Mouse (Mus musculus) ES-E14 (cell line): ENCODE measurements around the gene Gstz1. TPM values are rescaled to one million over a fixed set of nuclear protein-coding genes. Genes with fewer than 3 reads are reported as not detected.

Source experiments
- DNase-seq: peaks from one replicate; pipeline ENCODE4 v3.0.0-alpha.2; 2013; ENCODE audit warnings: low read depth, low spot score
- H3K27ac ChIP-seq: 2 replicates; pipeline ENCODE4 v1.5.1; 2012; ENCODE audit warnings: low read depth, mild to moderate bottlenecking, low read length, moderate library complexity, mixed read lengths; ENCODE audit not compliant: poor library complexity, insufficient read depth, severe bottlenecking
- H3K36me3 ChIP-seq: 2 replicates; pipeline ENCODE4 v1.6.1; 2012; ENCODE audit warnings: mild to moderate bottlenecking, low read length, moderate library complexity, mixed read lengths; ENCODE audit not compliant: control insufficient read depth, poor library complexity, insufficient read depth, severe bottlenecking
- H3K4me1 ChIP-seq, 2 experiments: fragments of 150-350 bp in 1 of 2; sonication (generic) in 1 of 2; 2 replicates each; pipeline ENCODE4 v1.6.1; 2012; ENCODE audit warnings: low read length in 2 of 2, mild to moderate bottlenecking in 1 of 2, mixed read lengths in 1 of 2; ENCODE audit not compliant: control insufficient read depth in 2 of 2, insufficient read depth in 2 of 2, poor library complexity in 1 of 2
- H3K4me3 ChIP-seq, 2 experiments: fragments of 150-350 bp in 1 of 2; sonication (generic) in 1 of 2; 2 replicates each; pipeline ENCODE4 v1.5.1; 2012; ENCODE audit warnings: low read length in 2 of 2, low read depth in 1 of 2, mild to moderate bottlenecking in 1 of 2, mixed read lengths in 1 of 2; ENCODE audit not compliant: insufficient read depth in 1 of 2, poor library complexity in 1 of 2, severe bottlenecking in 1 of 2
- H3K9ac ChIP-seq: 2 replicates; pipeline ENCODE4 v1.6.1; 2012; ENCODE audit warnings: low read depth, mild to moderate bottlenecking, low read length, mixed read lengths; ENCODE audit not compliant: poor library complexity, insufficient read depth, severe bottlenecking
- H3K9me3 ChIP-seq: fragments of 150-350 bp; sonication (generic); 2 replicates; pipeline ENCODE4 v1.6.1; 2012; ENCODE audit warnings: low read depth, mild to moderate bottlenecking, low read length; ENCODE audit not compliant: control insufficient read depth, insufficient read depth
- CHD2 ChIP-seq: IDR thresholded peaks from 2 replicates; pipeline ENCODE4 v1.6.1; 2014; ENCODE audit warnings: mild to moderate bottlenecking, low read depth, low read length, inconsistent platforms
- HCFC1 ChIP-seq: IDR thresholded peaks from 2 replicates; pipeline ENCODE4 v1.6.1; 2012; ENCODE audit warnings: low read length, inconsistent platforms, borderline replicate concordance; ENCODE audit not compliant: insufficient read depth
- MAFK ChIP-seq: IDR thresholded peaks from 2 replicates; pipeline ENCODE4 v1.6.1; 2014; ENCODE audit warnings: mild to moderate bottlenecking, low read depth, low read length, inconsistent platforms; ENCODE audit not compliant: insufficient read depth
- ZC3H11A ChIP-seq: IDR thresholded peaks from 2 replicates; pipeline ENCODE4 v1.6.1; 2012; ENCODE audit warnings: low read depth, mild to moderate bottlenecking, inconsistent platforms, low read length, borderline replicate concordance
- ZNF384 ChIP-seq: IDR thresholded peaks from 2 replicates; pipeline ENCODE4 v1.6.1; 2012; ENCODE audit warnings: low read depth, low read length, inconsistent platforms
- in situ Hi-C, 2 experiments: fragments of 600-800 bp; cut with MboI; formaldehyde crosslinking; loops; one replicate each; pipeline ENCODE4 v1.15.1; 2025; ENCODE audit warnings: low sequenced_read_pairs in 2 of 2, inconsistent platforms in 1 of 2; ENCODE audit not compliant: unreplicated experiment in 2 of 2
- total RNA-seq: library from RNA; depleted of rRNA; stranded (reverse); fragments of 300-350 nt; gene quantifications from 2 replicates; pipeline ENCODE4 v1.2.3, GENCODE M21; 2012

The Gstz1 gene
- total RNA-seq, 1 experiment, result 16.9 TPM

GRCm38 (mm10) chr12:87138342-87138701, 8.6 kb upstream of the Gstz1 start:
- in situ Hi-C loops, result no loop called here
- H3K9ac ChIP-seq, result no peak overlapping the region
- no peaks in the 10 kb centered on the region for H3K36me3 ChIP-seq
- no peak overlapping the region for H3K4me3 ChIP-seq
- no peak overlapping the region for H3K27ac ChIP-seq
- H3K9me3 ChIP-seq, result no peaks in the 10 kb centered on the region
- TF ChIP-seq HCFC1, result no peak
- no peak for TF ChIP-seq ZNF384
- no peak for TF ChIP-seq MAFK
- no peak for TF ChIP-seq ZC3H11A
- no peak for TF ChIP-seq CHD2
- H3K4me1 ChIP-seq, result peaks cover 2% of the 10 kb centered on the region in 2 experiments; a peak in 2 of 4 replicates
- DNase-seq, result no peak

- DNase-seq, result no peak
- no peaks in the 10 kb centered on the region for H3K36me3 ChIP-seq
- TF ChIP-seq ZC3H11A (no peak), HCFC1 (no peak), CHD2 (no peak), ZNF384 (no peak), MAFK (no peak)
- H3K9ac ChIP-seq, result no peak overlapping the region
- no peak overlapping the region for H3K27ac ChIP-seq
- no peak overlapping the region for H3K4me3 ChIP-seq
- H3K9me3 ChIP-seq, result no peaks in the 10 kb centered on the region
- peaks cover 2% of the 10 kb centered on the region in 2 experiments; a peak in 2 of 4 replicates for H3K4me1 ChIP-seq
- in situ Hi-C loops, result no loop called here
These were observed 8.2 kb upstream of the Gstz1 start for GRCm38 (mm10) chr12:87138768-87139167.

GRCm38 (mm10) chr12:87142156-87142555, 4.8 kb upstream of the Gstz1 start:
- Histone ChIP-seq H3K27ac (no peak overlapping the region), H3K36me3 (no peaks in the 10 kb centered on the region), H3K9ac (no peak overlapping the region), H3K4me3 (no peak overlapping the region), H3K9me3 (no peaks in the 10 kb centered on the region), H3K4me1 (peaks cover 2% of the 10 kb centered on the region in 2 experiments; a peak in 3 of 4 replicates)
- no peak for DNase-seq
- no peak for TF ChIP-seq ZNF384
- no peak for TF ChIP-seq MAFK
- no peak for TF ChIP-seq ZC3H11A
- no peak for TF ChIP-seq CHD2
- no peak for TF ChIP-seq HCFC1
- in situ Hi-C loops, result no loop called here

- H3K4me1 ChIP-seq, result no peaks in the 10 kb centered on the region; a peak in 1 of 4 replicates
These were observed 577 bp downstream of the Gstz1 start, which contains the start of gene Pomt2 for GRCm38 (mm10) chr12:87147395-87148089. TSS of gene Pomt2 (minus strand) at chr12:87147968.

GRCm38 (mm10) chr12:87148136-87148535, 1.2 kb downstream of the Gstz1 start:
- Histone ChIP-seq H3K4me1 (no peaks in the 10 kb centered on the region; a peak in 1 of 4 replicates), H3K36me3 (peaks cover 3% of the 10 kb centered on the region), H3K4me3 (peak overlapping the region; percentile 97 to 99), H3K27ac (peak overlapping the region; percentile 83), H3K9ac (peak overlapping the region; percentile 91), H3K9me3 (no peaks in the 10 kb centered on the region; the same call in none of the 2 replicates)
- no peak for TF ChIP-seq ZNF384
- no peak for TF ChIP-seq ZC3H11A
- no peak for TF ChIP-seq CHD2
- TF ChIP-seq HCFC1, result no peak
- TF ChIP-seq MAFK, result no peak
- DNase-seq, result no peak
- in situ Hi-C loops, result no loop called here

More at GRCm38 (mm10) chr12:87147395-87148089, 577 bp downstream of the Gstz1 start, which contains the start of gene Pomt2:
- H3K9ac ChIP-seq, result peak within 1 kb of the TSS; percentile 91
- TF ChIP-seq HCFC1 (peak; percentile 94), CHD2 (no peak)
- H3K27ac ChIP-seq, result peak within 1 kb of the TSS; percentile 83
- DNase-seq, result peak; percentile 92
- in situ Hi-C loops, result no loop called here
- H3K36me3 ChIP-seq, result peaks cover 3% of the 10 kb centered on the region
- H3K9me3 ChIP-seq, result no peaks in the 10 kb centered on the region; the same call in none of the 2 replicates
- H3K4me3 ChIP-seq, result peak within 1 kb of the TSS; percentile 97 to 99
